In the genomic region with DNA sequence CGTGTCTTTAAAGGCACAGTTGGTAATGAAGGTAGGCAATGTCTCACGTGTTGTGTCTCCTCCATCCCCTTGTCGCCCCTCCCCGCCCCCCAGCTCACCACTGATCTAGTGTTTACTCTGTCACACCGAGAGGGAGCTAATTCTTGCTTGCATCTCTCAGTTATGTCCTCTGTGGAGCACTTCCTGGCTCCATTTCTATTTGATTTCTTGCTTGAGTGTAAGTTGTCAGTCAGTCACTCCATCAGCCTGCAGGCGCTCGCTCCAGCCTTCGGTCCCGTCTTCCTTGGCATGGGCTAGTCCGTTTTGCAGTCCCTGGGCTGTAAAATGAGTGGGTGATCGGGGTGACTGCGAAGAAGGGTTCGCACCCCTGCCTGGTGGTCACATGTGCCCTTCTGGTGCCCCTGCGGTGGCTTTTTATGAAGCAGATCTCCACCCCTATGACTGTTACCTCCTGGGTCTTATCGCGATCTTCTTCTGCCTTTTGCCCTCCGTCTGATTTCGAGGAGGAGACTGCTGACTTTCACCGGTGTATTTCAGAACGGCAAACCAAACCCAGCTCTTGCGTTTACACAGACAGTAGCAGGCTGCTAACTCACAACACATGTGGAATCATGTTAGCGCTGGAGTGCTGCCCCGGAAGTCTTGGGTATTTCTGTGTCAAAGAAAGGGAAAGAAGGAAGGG, we compare ENCODE assay signal across 7 mouse cellular contexts. TPM values are rescaled to one million over a fixed set of nuclear protein-coding genes. Genes with fewer than 3 reads are reported as not detected.
DNase-seq lines count a peak whose midpoint lies in the region; ATAC-seq and TF ChIP-seq lines count a peak whose summit lies in the region.

No protein-coding gene starts in this region.

- no peaks in the 10 kb centered on the region for H3K9me3 ChIP-seq in hindbrain, embryonic 12.5 days (replicated peaks)
- no peaks in the 10 kb centered on the region for H3K9me3 ChIP-seq in lung, postnatal 0 days (ENCODE audit: low read length)

- H3K4me3 ChIP-seq in hindbrain, embryonic 12.5 days, result peak overlapping the region; percentile 38
- peak overlapping the region; percentile 36 for H3K4me3 ChIP-seq in lung, postnatal 0 days (ENCODE audit: low read depth, low read length)
- H3K4me3 ChIP-seq in olfactory bulb, adult 2 months (ENCODE audit: insufficient read depth, low read depth, low read length), result peak overlapping the region; percentile 51

- H3K36me3 ChIP-seq in hindbrain, embryonic 12.5 days, result no peaks in the 10 kb centered on the region
- no peaks in the 10 kb centered on the region for H3K36me3 ChIP-seq in lung, postnatal 0 days (ENCODE audit: insufficient read depth, low read length)

- WGBS in hindbrain, embryonic 12.5 days, result under 1% methylated on average over 23 of the region's 23 CpGs
- WGBS in lung, postnatal 0 days, result 1% methylated on average over 23 of the region's 23 CpGs
- WGBS in olfactory bulb, adult 2 months, result 2% methylated on average over 23 of the region's 23 CpGs

- no peak for TF ChIP-seq CTCF in lung, postnatal 0 days (IDR thresholded peaks at IDR 0.05)
- no peak for TF ChIP-seq CTCF in olfactory bulb, adult 2 months (IDR thresholded peaks at IDR 0.05; ENCODE audit: insufficient read depth, low read depth, low read length)

- no peak for ATAC-seq in hindbrain, embryonic 12.5 days (ENCODE audit: low FRiP score)
- peak; percentile 11; the same call in 1 of the 2 replicates for ATAC-seq in lung, postnatal 0 days

- peak overlapping the region; percentile 44; the same call in 1 of the 2 replicates for H3K9ac ChIP-seq in hindbrain, embryonic 12.5 days
- H3K9ac ChIP-seq in lung, postnatal 0 days (replicated peaks; ENCODE audit: low read depth), result 0 out of 2 replicates have a peak overlapping the region, but pooled peaks have one; percentile 3

- peak; percentile 11 to 13 for DNase-seq in urinary bladder, postnatal 36 days (ENCODE audit: low spot score in 2 of 2)
- no peak for DNase-seq in urinary bladder, adult 2 months (ENCODE audit: low spot score)
- peak; percentile 63 for DNase-seq in embryo, embryonic 10 days (ENCODE audit: low spot score)
- DNase-seq in lung, postnatal 0 days (ENCODE audit: low spot score), result peak; percentile 16
- no peak for DNase-seq in layer of hippocampus, adult 9-11 months

- TF ChIP-seq EP300 in lung, postnatal 0 days (IDR thresholded peaks at IDR 0.05), result no peak

- H3K27me3 ChIP-seq in hindbrain, embryonic 12.5 days, result peaks cover 21% of the 10 kb centered on the region
- no peaks in the 10 kb centered on the region for H3K27me3 ChIP-seq in lung, postnatal 0 days (replicated peaks; ENCODE audit: insufficient read depth, low read length)

- peak overlapping the region; percentile 71 for H3K4me2 ChIP-seq in hindbrain, embryonic 12.5 days (replicated peaks)
- H3K4me2 ChIP-seq in lung, postnatal 0 days (replicated peaks; ENCODE audit: low read depth, low read length), result peak overlapping the region; percentile 79

- TF ChIP-seq POLR2A in olfactory bulb, adult 2 months (IDR thresholded peaks at IDR 0.05; ENCODE audit: insufficient read depth, low read depth, low read length), result no peak

- H3K4me1 ChIP-seq in hindbrain, embryonic 12.5 days, result peaks cover 49% of the 10 kb centered on the region
- H3K4me1 ChIP-seq in lung, postnatal 0 days (ENCODE audit: insufficient read depth, low read depth, low read length), result 0 out of 2 replicates have a peak, but pooled peaks cover 7% of the 10 kb centered on the region
- peaks cover 39% of the 10 kb centered on the region for H3K4me1 ChIP-seq in olfactory bulb, adult 2 months (ENCODE audit: control insufficient read depth, insufficient read depth, low read length)

- H3K27ac ChIP-seq in hindbrain, embryonic 12.5 days, result peak overlapping the region; percentile 24; the same call in 1 of the 2 replicates
- H3K27ac ChIP-seq in lung, postnatal 0 days (ENCODE audit: low read length), result no peak overlapping the region
- peak overlapping the region; percentile 2; the same call in 1 of the 2 replicates for H3K27ac ChIP-seq in olfactory bulb, adult 2 months (ENCODE audit: insufficient read depth, low read depth, low read length)

RNA-seq across cellular contexts. Expression of a gene that starts 45.9 kb away (rescaled TPM):
- polyA plus RNA-seq in urinary bladder, adult 2 months (2012; rRNA removed), result 3.0 and 4.7 TPM in 2 replicates
- polyA plus RNA-seq in hindbrain, embryonic 12.5 days (2016; fragmentation: Nextera tagmentation; extraction: Ambion mirVana), result 18.9 and 21.0 TPM in 2 replicates
- polyA plus RNA-seq in lung, postnatal 0 days (2015; fragmentation: Nextera tagmentation; extraction: Ambion mirVana), result 7.9 and 8.1 TPM in 2 replicates
- polyA plus RNA-seq in olfactory bulb, adult 2 months (2012; ENCODE audit: insufficient read depth, insufficient read length, low replicate concordance, missing spikeins), result 81.5 TPM in 1 of 2 replicates, not detected in the other

Comparison
In these comparisons a context has a peak if more than half of its experiments do, and no peak if none do; other contexts are left out.
1. DNase-seq: peak in urinary bladder, postnatal 36 days (2 of 2), embryo, embryonic 10 days (single experiment) and lung, postnatal 0 days (single experiment); none in urinary bladder, adult 2 months (single experiment) and layer of hippocampus, adult 9-11 months (single experiment).
2. Peak in every context shown above with its lines, with median percentiles within 50 percentile points of each other: H3K4me3 ChIP-seq.